Mouse (Mus musculus): ENCODE data around the gene Prkci.

GRCm38 (mm10) chr3:31100026-31100425, 104.5 kb downstream of the Prkci start:
- TF ChIP-seq POLR2A (IDR thresholded peaks at IDR 0.05; ENCODE audit: insufficient read depth, low read depth, low read length) (no peak), CTCF (IDR thresholded peaks at IDR 0.05; ENCODE audit: insufficient read depth, low read depth, low read length) (no peak)

Data from olfactory bulb, adult 2 months (tissue).